Mouse (Mus musculus): ENCODE results near the gene Kctd5.

DNA sequence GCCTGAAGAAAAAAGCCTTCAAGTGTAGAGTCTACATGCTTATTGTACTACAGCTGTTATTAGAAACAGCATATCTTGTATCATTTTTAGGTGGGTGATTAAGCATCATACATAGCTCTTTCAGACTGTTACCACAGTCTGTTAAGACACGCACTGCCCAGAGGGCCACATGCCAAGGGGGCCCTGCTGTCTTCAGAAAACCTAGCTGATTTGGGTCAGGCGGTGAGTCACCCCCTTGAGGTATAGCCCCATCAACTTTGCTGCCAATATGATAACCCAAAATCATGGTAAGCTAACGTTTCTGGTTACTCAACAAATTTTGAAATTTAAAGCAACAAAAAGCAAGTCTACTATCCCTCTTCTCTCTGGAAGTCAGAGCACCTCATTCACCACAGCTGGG, 46.2 kb upstream of the Kctd5 start:
- no peak for TF ChIP-seq CTCF (IDR thresholded peaks at IDR 0.05; ENCODE audit: insufficient read depth, low read length)
- TF ChIP-seq POLR2A (IDR thresholded peaks at IDR 0.05; ENCODE audit: borderline replicate concordance, extremely low read depth, low read depth, low read length): no peak

Measured in lung, adult 2 months (tissue).